Mouse (Mus musculus) embryo, embryonic 11.5 days (tissue): Measurements from ENCODE around the gene Gm10722.
"Not testable (repeated sequence)": the region's sequence is repeated elsewhere in the genome, so short reads cannot be mapped to it uniquely, and the experiment has no call there.

Experiments
- DNase-seq: peaks from one replicate; pipeline ENCODE4 v3.0.0-alpha.2; 2012; ENCODE audit warnings: low read depth, low spot score

Gene Gm10722

DNA sequence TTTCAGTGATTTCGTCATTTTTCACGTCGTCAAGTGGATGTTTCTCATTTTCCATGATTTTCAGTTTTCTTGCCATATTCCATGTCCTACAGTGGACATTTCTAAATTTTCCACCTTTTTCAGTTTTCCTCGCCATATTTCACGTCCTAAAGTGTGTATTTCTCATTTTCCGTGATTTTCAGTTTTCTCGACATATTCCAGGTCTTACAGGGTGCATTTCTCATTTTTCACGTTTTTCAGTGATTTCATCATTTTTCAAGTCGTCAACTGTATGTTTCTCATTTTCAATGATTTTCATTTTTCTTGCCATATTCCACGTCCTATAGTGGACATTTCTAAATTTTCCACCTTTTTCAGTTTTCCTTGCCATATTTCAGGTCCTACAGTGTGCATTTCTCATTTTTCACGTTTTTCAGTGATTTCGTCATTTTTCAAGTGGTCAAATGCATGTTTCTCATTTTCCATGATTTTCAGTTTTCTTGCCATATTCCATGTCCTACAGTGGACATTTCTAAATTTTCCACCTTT is at the start of gene Gm10722:
Gene Gm10722 (plus strand): TSS at position 478 of the 528 bp plus-strand sequence.
- peak; percentile 27 for DNase-seq

DNA sequence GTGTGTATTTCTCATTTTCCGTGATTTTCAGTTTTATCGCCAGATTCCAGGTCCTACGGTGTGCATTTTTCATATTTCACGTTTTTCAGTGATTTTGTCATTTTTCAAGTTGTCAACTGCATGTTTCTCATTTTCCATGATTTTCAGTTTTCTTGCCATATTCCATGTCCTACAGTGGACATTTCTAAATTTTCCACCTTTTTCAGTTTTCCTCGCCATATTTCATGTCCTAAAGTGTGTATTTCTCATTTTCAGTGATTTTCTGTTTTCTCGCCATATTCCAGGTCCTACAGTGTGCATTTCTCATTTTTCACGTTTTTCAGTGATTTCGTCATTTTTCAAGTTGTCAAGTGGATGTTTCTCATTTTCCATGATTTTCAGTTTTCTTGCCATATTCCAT is 284 bp downstream of the Gm10722 start:
- DNase-seq: not testable (repeated sequence)

DNA sequence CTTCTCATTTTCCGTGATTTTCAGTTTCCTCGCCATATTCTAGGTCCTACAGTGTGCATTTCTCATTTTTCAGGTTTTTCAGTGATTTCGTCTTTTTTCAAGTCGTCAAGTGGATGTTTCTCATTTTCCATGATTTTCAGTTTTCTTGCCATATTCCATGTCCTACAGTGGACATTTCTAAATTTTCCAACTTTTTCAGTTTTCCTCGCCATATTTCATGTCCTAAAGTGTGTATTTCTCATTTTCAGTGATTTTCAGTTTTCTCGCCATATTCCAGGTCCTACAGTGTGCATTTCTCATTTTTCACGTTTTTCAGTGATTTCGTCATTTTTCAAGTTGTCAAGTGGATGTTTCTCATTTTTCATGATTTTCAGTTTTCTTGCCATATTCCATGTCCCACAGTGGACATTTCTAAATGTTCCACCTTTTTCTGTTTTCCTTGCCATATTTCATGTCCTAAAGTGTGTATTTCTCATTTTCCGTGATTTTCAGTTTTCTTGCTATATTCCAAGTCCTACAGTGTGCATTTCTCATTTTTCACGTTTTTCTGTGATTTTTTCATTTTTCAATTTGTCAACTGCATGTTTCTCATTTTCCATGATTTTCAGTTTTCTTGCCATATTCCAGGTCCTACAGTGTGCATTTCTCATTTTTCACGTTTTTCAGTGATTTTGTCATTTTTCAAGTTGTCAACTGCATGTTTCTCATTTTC is 1.4 kb downstream of the Gm10722 start:
- peak; percentile 9 for DNase-seq

DNA sequence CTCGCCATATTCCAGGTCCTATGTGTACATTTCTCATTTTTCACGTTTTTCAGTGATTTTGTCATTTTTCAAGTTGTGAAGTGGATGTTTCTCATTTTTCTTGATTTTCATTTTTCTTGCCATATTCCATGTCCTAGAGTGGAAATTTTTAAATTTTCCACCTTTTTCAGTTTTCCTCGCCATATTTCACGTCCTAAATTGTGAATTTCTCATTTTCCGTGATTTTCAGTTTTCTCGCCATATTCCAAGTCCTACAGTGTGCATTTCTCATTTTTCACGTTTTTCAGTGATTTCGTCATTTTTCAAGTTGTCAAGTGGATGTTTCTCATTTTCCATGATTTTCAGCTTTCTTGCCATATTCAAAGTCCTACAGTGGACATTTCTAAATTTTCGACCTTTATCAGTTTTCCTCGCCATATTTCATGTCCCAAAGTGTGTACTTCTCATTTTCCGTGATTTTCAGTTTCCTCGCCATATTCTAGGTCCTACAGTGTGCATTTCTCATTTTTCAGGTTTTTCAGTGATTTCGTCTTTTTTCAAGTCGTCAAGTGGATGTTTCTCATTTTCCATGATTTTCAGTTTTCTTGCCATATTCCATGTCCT is 2.2 kb downstream of the Gm10722 start, which contains the start of gene Gm11168:
Gene Gm11168 (plus strand): TSS at position 553 of the 603 bp plus-strand sequence.
- DNase-seq: not testable (repeated sequence)

DNA sequence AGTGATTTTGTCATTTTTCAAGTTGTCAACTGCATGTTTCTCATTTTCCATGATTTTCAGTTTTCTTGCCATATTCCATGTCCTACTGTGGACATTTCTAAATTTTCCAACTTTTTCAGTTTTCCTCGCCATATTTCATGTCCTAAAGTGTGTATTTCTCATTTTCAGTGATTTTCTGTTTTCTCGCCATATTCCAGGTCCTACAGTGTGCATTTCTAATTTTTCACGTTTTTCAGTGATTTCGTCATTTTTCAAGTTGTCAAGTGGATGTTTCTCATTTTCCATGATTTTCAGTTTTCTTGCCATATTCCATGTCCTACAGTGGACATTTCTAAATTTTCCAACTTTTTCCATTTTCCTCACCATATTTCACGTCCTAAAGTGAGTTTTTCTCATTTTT is 5.5 kb downstream of the Gm10722 start:
- DNase-seq: not testable (repeated sequence)

DNA sequence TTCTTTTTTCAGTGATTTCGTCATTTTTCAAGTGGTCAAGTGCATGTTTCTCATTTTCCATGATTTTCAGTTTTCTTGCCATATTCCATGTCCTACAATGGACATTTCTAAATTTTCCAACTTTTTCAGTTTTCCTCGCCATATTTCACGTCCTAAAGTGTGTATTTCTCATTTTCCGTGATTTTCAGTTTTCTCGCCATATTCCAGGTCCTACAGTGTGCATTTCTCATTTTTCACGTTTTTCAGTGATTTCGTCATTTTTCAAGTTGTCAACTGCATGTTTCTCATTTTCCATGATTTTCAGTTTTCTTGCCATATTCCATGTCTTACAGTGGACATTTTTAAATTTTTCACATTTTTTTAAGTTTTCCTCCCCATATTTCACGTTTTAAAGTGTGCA is 5.9 kb downstream of the Gm10722 start:
- DNase-seq: not testable (repeated sequence)

DNA sequence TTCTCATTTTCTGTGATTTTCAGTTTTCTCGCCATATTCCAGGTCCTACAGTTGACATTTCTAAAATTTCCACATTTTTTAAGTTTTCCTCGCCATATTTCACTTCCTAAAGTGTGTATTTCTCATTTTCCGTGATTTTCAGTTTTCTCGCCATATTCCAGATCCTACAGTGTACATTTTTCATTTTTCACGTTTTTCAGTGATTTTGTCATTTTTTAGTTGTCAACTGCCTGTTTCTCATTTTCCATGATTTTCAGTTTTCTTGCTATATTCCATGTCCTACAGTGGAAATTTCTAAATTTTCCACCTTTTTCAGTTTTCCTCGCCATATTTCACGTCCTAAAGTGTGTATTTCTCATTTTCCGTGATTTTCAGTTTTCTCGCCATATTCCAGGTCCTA is 6.5 kb downstream of the Gm10722 start:
- DNase-seq: peak; percentile 14

DNA sequence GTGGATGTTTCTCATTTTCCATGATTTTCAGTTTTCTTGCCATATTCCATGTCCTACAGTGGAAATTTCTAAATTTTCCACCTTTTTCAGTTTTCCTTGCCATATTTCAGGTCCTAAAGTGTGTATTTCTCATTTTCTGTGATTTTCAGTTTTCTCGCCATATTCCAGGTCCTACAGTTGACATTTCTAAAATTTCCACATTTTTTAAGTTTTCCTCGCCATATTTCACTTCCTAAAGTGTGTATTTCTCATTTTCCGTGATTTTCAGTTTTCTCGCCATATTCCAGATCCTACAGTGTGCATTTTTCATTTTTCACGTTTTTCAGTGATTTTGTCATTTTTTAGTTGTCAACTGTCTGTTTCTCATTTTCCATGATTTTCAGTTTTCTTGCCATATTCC is 8.6 kb downstream of the Gm10722 start:
- not testable (repeated sequence) for DNase-seq

DNA sequence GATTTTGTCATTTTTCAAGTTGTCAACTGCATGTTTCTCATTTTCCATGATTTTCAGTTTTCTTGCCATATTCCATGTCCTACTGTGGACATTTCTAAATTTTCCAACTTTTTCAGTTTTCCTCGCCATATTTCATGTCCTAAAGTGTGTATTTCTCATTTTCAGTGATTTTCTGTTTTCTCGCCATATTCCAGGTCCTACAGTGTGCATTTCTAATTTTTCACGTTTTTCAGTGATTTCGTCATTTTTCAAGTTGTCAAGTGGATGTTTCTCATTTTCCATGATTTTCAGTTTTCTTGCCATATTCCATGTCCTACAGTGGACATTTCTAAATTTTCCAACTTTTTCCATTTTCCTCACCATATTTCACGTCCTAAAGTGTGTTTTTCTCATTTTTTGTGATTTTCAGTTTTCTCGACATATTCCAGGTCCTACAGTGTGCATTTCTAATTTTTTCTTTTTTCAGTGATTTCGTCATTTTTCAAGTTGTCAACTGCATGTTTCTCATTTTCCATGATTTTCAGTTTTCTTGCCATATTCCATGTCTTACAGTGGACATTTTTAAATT is 11.4 kb downstream of the Gm10722 start:
- not testable (repeated sequence) for DNase-seq

DNA sequence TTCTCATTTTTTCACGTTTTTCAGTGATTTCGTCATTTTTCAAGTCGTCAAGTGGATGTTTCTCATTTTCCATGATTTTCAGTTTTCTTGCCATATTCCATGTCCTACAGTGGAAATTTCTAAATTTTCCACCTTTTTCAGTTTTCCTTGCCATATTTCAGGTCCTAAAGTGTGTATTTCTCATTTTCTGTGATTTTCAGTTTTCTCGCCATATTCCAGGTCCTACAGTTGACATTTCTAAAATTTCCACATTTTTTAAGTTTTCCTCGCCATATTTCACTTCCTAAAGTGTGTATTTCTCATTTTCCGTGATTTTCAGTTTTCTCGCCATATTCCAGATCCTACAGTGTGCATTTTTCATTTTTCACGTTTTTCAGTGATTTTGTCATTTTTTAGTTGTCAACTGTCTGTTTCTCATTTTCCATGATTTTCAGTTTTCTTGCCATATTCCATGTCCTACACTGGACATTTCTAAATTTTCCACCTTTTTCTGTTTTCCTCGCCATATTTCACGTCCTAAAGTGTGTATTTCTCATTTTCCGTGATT is 12.1 kb downstream of the Gm10722 start, which contains the start of gene Gm10721:
Gene Gm10721 (plus strand): TSS at position 408 of the 547 bp plus-strand sequence.
- not testable (repeated sequence) for DNase-seq

DNA sequence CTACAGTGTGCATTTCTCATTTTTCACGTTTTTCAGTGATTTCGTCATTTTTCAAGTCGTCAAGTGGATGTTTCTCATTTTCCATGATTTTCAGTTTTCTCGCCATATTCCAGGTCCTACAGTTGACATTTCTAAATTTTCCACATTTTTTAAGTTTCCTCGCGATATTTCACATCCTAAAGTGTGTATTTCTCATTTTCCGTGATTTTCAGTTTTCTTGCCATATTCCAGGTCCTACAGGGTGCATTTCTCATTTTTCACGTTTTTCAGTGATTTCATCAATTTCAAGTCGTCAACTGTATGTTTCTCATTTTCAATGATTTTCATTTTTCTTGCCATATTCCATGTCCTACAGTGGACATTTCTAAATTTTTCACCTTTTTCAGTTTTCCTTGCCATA is 14.6 kb downstream of the Gm10722 start, which contains the start of gene Gm10720:
Gene Gm10720 (plus strand): TSS at position 301 of the 400 bp plus-strand sequence.
- not testable (repeated sequence) for DNase-seq

DNA sequence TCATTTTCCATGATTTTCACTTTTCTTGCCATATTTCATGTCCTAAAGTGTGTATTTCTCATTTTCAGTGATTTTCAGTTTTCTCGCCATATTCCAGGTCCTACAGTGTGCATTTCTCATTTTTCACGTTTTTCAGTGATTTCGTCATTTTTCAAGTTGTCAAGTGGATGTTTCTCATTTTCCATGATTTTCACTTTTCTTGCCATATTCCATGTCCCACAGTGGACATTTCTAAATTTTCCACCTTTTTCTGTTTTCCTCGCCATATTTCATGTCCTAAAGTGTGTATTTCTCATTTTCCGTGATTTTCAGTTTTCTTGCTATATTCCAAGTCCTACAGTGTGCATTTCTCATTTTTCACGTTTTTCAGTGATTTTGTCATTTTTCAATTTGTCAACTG is 15.2 kb downstream of the Gm10722 start:
- not testable (repeated sequence) for DNase-seq

DNA sequence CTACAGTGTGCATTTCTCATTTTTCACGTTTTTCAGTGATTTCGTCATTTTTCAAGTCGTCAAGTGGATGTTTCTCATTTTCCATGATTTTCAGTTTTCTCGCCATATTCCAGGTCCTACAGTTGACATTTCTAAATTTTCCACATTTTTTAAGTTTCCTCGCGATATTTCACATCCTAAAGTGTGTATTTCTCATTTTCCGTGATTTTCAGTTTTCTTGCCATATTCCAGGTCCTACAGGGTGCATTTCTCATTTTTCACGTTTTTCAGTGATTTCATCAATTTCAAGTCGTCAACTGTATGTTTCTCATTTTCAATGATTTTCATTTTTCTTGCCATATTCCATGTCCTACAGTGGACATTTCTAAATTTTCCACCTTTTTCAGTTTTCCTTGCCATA is 16.4 kb downstream of the Gm10722 start, which contains the start of gene Gm10719:
Gene Gm10719 (plus strand): TSS at position 301 of the 400 bp plus-strand sequence.
- DNase-seq: not testable (repeated sequence)

DNA sequence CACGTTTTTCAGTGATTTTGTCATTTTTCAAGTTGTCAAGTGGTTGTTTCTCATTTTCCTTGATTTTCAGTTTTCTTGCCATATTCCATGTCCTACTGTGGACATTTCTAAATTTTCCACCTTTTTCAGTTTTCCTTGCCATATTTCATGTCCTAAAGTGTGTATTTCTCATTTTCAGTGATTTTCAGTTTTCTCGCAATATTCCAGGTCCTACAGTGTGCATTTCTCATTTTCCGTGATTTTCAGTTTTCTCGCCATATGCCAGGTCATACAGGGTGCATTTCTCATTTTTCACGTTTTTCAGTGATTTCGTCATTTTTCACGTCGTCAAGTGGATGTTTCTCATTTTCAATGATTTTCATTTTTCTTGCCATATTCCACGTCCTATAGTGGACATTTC is 18.2 kb downstream of the Gm10722 start:
- not testable (repeated sequence) for DNase-seq

DNA sequence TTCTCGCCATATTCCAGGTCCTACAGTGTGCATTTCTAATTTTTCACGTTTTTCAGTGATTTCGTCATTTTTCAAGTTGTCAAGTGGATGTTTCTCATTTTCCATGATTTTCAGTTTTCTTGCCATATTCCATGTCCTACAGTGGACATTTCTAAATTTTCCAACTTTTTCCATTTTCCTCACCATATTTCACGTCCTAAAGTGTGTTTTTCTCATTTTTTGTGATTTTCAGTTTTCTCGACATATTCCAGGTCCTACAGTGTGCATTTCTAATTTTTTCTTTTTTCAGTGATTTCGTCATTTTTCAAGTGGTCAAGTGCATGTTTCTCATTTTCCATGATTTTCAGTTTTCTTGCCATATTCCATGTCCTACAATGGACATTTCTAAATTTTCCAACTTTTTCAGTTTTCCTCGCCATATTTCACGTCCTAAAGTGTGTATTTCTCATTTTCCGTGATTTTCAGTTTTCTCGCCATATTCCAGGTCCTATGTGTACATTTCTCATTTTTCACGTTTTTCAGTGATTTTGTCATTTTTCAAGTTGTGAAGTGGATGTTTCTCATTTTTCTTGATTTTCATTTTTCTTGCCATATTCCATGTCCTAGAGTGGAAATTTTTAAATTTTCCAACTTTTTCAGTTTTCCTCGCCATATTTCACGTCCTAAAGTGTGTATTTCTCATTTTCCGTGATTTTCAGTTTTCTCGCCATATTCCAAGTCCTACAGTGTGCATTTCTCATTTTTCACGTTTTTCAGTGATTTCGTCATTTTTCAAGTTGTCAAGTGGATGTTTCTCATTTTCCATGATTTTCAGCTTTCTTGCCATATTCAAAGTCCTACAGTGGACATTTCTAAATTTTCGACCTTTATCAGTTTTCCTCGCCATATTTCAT is 19.4 kb downstream of the Gm10722 start:
- not testable (repeated sequence) for DNase-seq

DNA sequence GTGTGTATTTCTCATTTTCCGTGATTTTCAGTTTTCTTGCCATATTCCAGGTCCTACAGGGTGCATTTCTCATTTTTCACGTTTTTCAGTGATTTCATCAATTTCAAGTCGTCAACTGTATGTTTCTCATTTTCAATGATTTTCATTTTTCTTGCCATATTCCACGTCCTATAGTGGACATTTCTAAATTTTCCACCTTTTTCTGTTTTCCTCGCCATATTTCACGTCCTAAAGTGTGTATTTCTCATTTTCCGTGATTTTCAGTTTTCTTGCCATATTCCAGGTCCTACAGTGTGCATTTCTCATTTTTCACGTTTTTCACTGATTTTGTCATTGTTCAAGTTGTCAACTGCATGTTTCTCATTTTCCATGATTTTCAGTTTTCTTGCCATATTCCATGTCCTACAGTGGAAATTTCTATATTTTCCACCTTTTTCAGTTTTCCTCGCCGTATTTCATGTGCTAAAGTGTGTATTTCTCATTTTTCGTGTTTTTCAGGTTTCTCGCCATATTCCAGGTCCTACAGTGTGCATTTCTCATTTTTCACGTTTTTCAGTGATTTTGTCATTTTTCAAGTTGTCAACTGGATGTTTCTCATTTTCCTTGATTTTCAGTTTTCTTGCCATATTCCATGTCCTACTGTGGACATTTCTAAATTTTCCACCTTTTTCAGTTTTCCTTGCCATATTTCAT is 21.7 kb downstream of the Gm10722 start:
- DNase-seq: peak; percentile 20

DNA sequence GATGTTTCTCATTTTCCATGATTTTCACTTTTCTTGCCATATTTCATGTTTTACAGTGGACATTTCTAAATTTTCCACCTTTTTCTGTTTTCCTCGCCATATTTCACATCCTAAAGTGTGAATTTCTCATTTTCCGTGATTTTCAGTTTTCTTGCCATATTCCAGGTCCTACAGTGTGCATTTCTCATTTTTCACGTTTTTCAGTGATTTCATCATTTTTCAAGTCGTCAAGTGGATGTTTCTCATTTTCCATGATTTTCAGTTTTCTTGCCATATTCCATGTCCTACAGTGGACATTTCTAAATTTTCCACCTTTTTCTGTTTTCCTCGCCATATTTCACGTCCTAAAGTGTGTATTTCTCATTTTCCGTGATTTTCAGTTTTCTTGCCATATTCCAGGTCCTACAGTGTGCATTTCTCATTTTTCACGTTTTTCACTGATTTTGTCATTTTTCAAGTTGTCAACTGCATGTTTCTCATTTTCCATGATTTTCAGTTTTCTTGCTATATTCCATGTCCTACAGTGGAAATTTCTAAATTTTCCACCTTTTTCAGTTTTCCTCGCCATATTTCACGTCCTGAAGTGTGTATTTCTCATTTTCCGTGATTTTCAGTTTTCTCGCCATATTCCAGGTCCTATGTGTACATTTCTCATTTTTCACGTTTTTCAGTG is 22.7 kb downstream of the Gm10722 start, which contains the start of gene Gm10718:
Gene Gm10718 (plus strand): TSS at position 236 of the 673 bp plus-strand sequence.
- DNase-seq: not testable (repeated sequence)

DNA sequence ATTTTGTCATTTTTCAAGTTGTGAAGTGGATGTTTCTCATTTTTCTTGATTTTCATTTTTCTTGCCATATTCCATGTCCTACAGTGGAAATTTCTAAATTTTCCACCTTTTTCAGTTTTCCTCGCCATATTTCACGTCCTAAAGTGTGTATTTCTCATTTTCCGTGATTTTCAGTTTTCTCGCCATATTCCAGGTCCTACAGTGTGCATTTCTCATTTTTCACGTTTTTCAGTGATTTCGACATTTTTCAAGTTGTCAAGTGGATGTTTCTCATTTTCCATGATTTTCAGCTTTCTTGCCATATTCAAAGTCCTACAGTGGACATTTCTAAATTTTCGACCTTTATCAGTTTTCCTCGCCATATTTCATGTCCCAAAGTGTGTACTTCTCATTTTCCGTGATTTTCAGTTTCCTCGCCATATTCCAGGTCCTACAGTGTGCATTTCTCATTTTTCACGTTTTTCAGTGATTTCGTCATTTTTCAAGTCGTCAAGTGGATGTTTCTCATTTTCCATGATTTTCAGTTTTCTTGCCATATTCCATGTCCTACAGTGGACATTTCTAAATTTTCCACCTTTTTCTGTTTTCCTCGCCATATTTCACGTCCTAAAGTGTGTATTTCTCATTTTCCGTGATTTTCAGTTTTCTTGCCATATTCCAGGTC is 23.4 kb downstream of the Gm10722 start:
- DNase-seq: not testable (repeated sequence)

DNA sequence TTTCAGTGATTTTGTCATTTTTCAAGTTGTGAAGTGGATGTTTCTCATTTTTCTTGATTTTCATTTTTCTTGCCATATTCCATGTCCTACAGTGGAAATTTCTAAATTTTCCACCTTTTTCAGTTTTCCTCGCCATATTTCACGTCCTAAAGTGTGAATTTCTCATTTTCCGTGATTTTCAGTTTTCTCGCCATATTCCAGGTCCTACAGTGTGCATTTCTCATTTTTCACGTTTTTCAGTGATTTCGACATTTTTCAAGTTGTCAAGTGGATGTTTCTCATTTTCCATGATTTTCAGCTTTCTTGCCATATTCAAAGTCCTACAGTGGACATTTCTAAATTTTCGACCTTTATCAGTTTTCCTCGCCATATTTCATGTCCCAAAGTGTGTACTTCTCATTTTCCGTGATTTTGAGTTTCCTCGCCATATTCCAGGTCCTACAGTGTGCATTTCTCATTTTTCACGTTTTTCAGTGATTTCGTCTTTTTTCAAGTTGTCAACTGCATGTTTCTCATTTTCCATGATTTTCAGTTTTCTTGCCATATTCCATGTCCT is 24.3 kb downstream of the Gm10722 start, which contains the start of gene Gm10717:
Gene Gm10717 (plus strand): TSS at position 506 of the 556 bp plus-strand sequence.
- DNase-seq: not testable (repeated sequence)
